Mouse (Mus musculus) lung, postnatal 14 days (tissue): ENCODE measurements around the gene Dixdc1.
A peak's percentile ranks its signal among the peaks of the same experiment; 100 is the strongest.

Experiments used
- DNase-seq: peaks from one replicate; pipeline ENCODE4 v3.0.0; 2021

The Dixdc1 gene

GRCm38 (mm10) chr9:50698418-50699409 lies 40.6 kb downstream of the Dixdc1 start:
- DNase-seq = peak; percentile 44

- DNase-seq = peak; percentile 78
These were observed 41.6 kb downstream of the Dixdc1 start for GRCm38 (mm10) chr9:50697706-50698041.

GRCm38 (mm10) chr9:50696851-50697705 lies 42.2 kb downstream of the Dixdc1 start:
- no peak for DNase-seq

- no peak for DNase-seq
These were observed 44.2 kb downstream of the Dixdc1 start for GRCm38 (mm10) chr9:50695153-50695552.

GRCm38 (mm10) chr9:50693631-50694030 lies 45.7 kb downstream of the Dixdc1 start:
- DNase-seq = peak; percentile 65

GRCm38 (mm10) chr9:50692626-50693580 lies 46.4 kb downstream of the Dixdc1 start:
- DNase-seq = no peak

GRCm38 (mm10) chr9:50686866-50687652 lies 52.3 kb downstream of the Dixdc1 start:
- DNase-seq = no peak

GRCm38 (mm10) chr9:50681727-50682126 lies 57.6 kb downstream of the Dixdc1 start:
- no peak for DNase-seq

- no peak for DNase-seq
These were observed 59.9 kb downstream of the Dixdc1 start for GRCm38 (mm10) chr9:50679406-50679805.

GRCm38 (mm10) chr9:50674771-50675170 lies 64.5 kb downstream of the Dixdc1 start:
- DNase-seq = no peak

GRCm38 (mm10) chr9:50670690-50671089 lies 68.6 kb downstream of the Dixdc1 start:
- peak; percentile 75 for DNase-seq

GRCm38 (mm10) chr9:50667579-50668498 lies 71.5 kb downstream of the Dixdc1 start:
- DNase-seq = peak; percentile 6

- no peak for DNase-seq
These were observed 72.9 kb downstream of the Dixdc1 start for GRCm38 (mm10) chr9:50666442-50666841.

GRCm38 (mm10) chr9:50664826-50665225 lies 74.5 kb downstream of the Dixdc1 start:
- DNase-seq = no peak

- peak; percentile 6 for DNase-seq
These were observed 78.9 kb downstream of the Dixdc1 start for GRCm38 (mm10) chr9:50660431-50660830.

- DNase-seq = peak; percentile 82
These were observed 79.7 kb downstream of the Dixdc1 start, which contains the start of gene Dlat for GRCm38 (mm10) chr9:50659392-50660217. Gene Dlat (minus strand): TSS chr9:50659780.

- no peak for DNase-seq
These were observed 80.4 kb downstream of the Dixdc1 start for GRCm38 (mm10) chr9:50658941-50659388.

- DNase-seq = no peak
These were observed 80.9 kb downstream of the Dixdc1 start for GRCm38 (mm10) chr9:50658391-50658790.

- no peak for DNase-seq
These were observed 88.8 kb downstream of the Dixdc1 start for GRCm38 (mm10) chr9:50650503-50650902.
